Mouse (Mus musculus): ENCODE data around the gene Endou. TPM values are rescaled to one million over a fixed set of nuclear protein-coding genes. Genes with fewer than 3 reads are reported as not detected.
A peak's percentile ranks its signal among the peaks of the same experiment; 100 is the strongest.

Endou gene
- polyA plus RNA-seq, 1 experiment from 2014 or later, result 0.26 TPM

- H3K9me3 ChIP-seq (replicated peaks), result no peaks in the 10 kb centered on the region
- 56% methylated on average over 4 of the region's 4 CpGs for WGBS
- H3K4me2 ChIP-seq, result no peak overlapping the region
- peaks cover 6% of the 10 kb centered on the region; the same call in 1 of the 2 replicates for H3K4me1 ChIP-seq
- no peak overlapping the region for H3K9ac ChIP-seq
- no peaks in the 10 kb centered on the region for H3K36me3 ChIP-seq (ENCODE audit: poor library complexity, severe bottlenecking)
- H3K4me3 ChIP-seq, result no peak overlapping the region
- no peak overlapping the region for H3K27ac ChIP-seq
- ATAC-seq, result no peak
- no peaks in the 10 kb centered on the region for H3K27me3 ChIP-seq
Measured at GRCm38 (mm10) chr15:97742600-97742999, 11.5 kb upstream of the Endou start.

GRCm38 (mm10) chr15:97742074-97742473 is 10.9 kb upstream of the Endou start:
- Histone ChIP-seq H3K9me3 (replicated peaks) (no peaks in the 10 kb centered on the region), H3K4me2 (no peak overlapping the region), H3K36me3 (ENCODE audit: poor library complexity, severe bottlenecking) (no peaks in the 10 kb centered on the region), H3K4me1 (peaks cover 6% of the 10 kb centered on the region; the same call in 1 of the 2 replicates), H3K4me3 (no peak overlapping the region), H3K9ac (no peak overlapping the region), H3K27me3 (no peaks in the 10 kb centered on the region), H3K27ac (0 out of 2 replicates have a peak overlapping the region, but pooled peaks have one; percentile 8)
- ATAC-seq, result no peak
- WGBS, result 70% methylated on average over 7 of the region's 7 CpGs

- no peaks in the 10 kb centered on the region for H3K9me3 ChIP-seq (replicated peaks)
Measured at GRCm38 (mm10) chr15:97741662-97742061, 10.5 kb upstream of the Endou start.

GRCm38 (mm10) chr15:97740283-97740732 is 9.2 kb upstream of the Endou start:
- no peak overlapping the region for H3K4me3 ChIP-seq
- H3K27ac ChIP-seq, result no peak overlapping the region
- no peaks in the 10 kb centered on the region for H3K36me3 ChIP-seq (ENCODE audit: poor library complexity, severe bottlenecking)
- no peak for ATAC-seq
- 87% methylated on average over 9 of the region's 9 CpGs for WGBS
- H3K4me2 ChIP-seq, result no peak overlapping the region
- H3K9ac ChIP-seq, result no peak overlapping the region
- H3K9me3 ChIP-seq (replicated peaks), result no peaks in the 10 kb centered on the region
- H3K4me1 ChIP-seq, result peaks cover 6% of the 10 kb centered on the region; the same call in 1 of the 2 replicates
- no peaks in the 10 kb centered on the region for H3K27me3 ChIP-seq

More at GRCm38 (mm10) chr15:97741662-97742061, 10.5 kb upstream of the Endou start:
- ATAC-seq, result no peak
- H3K27me3 ChIP-seq, result no peaks in the 10 kb centered on the region
- H3K4me3 ChIP-seq, result no peak overlapping the region
- H3K27ac ChIP-seq, result peak overlapping the region; percentile 8; the same call in 1 of the 2 replicates
- no peak overlapping the region for H3K9ac ChIP-seq
- no peaks in the 10 kb centered on the region for H3K36me3 ChIP-seq (ENCODE audit: poor library complexity, severe bottlenecking)
- peaks cover 6% of the 10 kb centered on the region; the same call in 1 of the 2 replicates for H3K4me1 ChIP-seq
- H3K4me2 ChIP-seq, result no peak overlapping the region
- 84% methylated on average over 12 of the region's 12 CpGs for WGBS

GRCm38 (mm10) chr15:97738923-97739322 is 7.8 kb upstream of the Endou start:
- Histone ChIP-seq H3K9ac (no peak overlapping the region), H3K9me3 (replicated peaks) (no peaks in the 10 kb centered on the region), H3K4me2 (no peak overlapping the region), H3K4me1 (peaks cover 3% of the 10 kb centered on the region; the same call in 1 of the 2 replicates), H3K4me3 (no peak overlapping the region), H3K27ac (no peak overlapping the region), H3K27me3 (no peaks in the 10 kb centered on the region), H3K36me3 (ENCODE audit: poor library complexity, severe bottlenecking) (no peaks in the 10 kb centered on the region)
- 91% methylated on average over 7 of the region's 7 CpGs for WGBS
- ATAC-seq, result no peak

- Histone ChIP-seq H3K4me2 (no peak overlapping the region), H3K9ac (no peak overlapping the region), H3K4me3 (no peak overlapping the region), H3K27ac (no peak overlapping the region), H3K4me1 (no peaks in the 10 kb centered on the region), H3K9me3 (replicated peaks) (no peaks in the 10 kb centered on the region), H3K27me3 (no peaks in the 10 kb centered on the region), H3K36me3 (ENCODE audit: poor library complexity, severe bottlenecking) (no peaks in the 10 kb centered on the region)
- 92% methylated on average over 11 of the region's 11 CpGs for WGBS
- ATAC-seq, result no peak
Measured at GRCm38 (mm10) chr15:97731988-97732387, 849 bp upstream of the Endou start.

- Histone ChIP-seq H3K27me3 (no peaks in the 10 kb centered on the region), H3K9ac (no peak overlapping the region), H3K4me2 (no peak overlapping the region), H3K4me3 (no peak overlapping the region), H3K4me1 (no peaks in the 10 kb centered on the region), H3K27ac (no peak overlapping the region), H3K36me3 (ENCODE audit: poor library complexity, severe bottlenecking) (no peaks in the 10 kb centered on the region), H3K9me3 (replicated peaks) (no peaks in the 10 kb centered on the region)
- no peak for ATAC-seq
- 62% methylated on average over 6 of the region's 6 CpGs for WGBS
Measured at GRCm38 (mm10) chr15:97730365-97730764, 774 bp downstream of the Endou start.

- ATAC-seq, result no peak
- H3K4me1 ChIP-seq, result no peaks in the 10 kb centered on the region
- H3K36me3 ChIP-seq (ENCODE audit: poor library complexity, severe bottlenecking), result no peaks in the 10 kb centered on the region
- 62% methylated on average over 7 of the region's 7 CpGs for WGBS
- H3K9me3 ChIP-seq (replicated peaks), result no peaks in the 10 kb centered on the region
- H3K27ac ChIP-seq, result no peak overlapping the region
- no peak overlapping the region for H3K4me2 ChIP-seq
- H3K27me3 ChIP-seq, result no peaks in the 10 kb centered on the region
- no peak overlapping the region for H3K4me3 ChIP-seq
- H3K9ac ChIP-seq, result no peak overlapping the region
Measured at GRCm38 (mm10) chr15:97728804-97729203, 2.3 kb downstream of the Endou start.

- WGBS, result 91% methylated on average over 11 of the region's 11 CpGs
- Histone ChIP-seq H3K9me3 (replicated peaks) (no peaks in the 10 kb centered on the region), H3K27me3 (no peaks in the 10 kb centered on the region), H3K4me1 (no peaks in the 10 kb centered on the region), H3K9ac (no peak overlapping the region), H3K36me3 (ENCODE audit: poor library complexity, severe bottlenecking) (no peaks in the 10 kb centered on the region), H3K4me2 (no peak overlapping the region), H3K4me3 (no peak overlapping the region), H3K27ac (no peak overlapping the region)
- ATAC-seq, result no peak
Measured at GRCm38 (mm10) chr15:97728394-97728793, 2.7 kb downstream of the Endou start.

- ATAC-seq, result no peak
- H3K9me3 ChIP-seq (replicated peaks), result no peaks in the 10 kb centered on the region
- WGBS, result 70% methylated on average over 5 of the region's 5 CpGs
Measured at GRCm38 (mm10) chr15:97727520-97727919, 3.6 kb downstream of the Endou start.

GRCm38 (mm10) chr15:97727048-97727447 is 4.1 kb downstream of the Endou start:
- H3K9me3 ChIP-seq (replicated peaks), result no peaks in the 10 kb centered on the region
- no peak overlapping the region for H3K27ac ChIP-seq
- H3K9ac ChIP-seq, result no peak overlapping the region
- WGBS, result 81% methylated on average over 8 of the region's 8 CpGs
- H3K27me3 ChIP-seq, result no peaks in the 10 kb centered on the region
- no peaks in the 10 kb centered on the region for H3K4me1 ChIP-seq
- no peak for ATAC-seq
- no peaks in the 10 kb centered on the region for H3K36me3 ChIP-seq (ENCODE audit: poor library complexity, severe bottlenecking)
- H3K4me3 ChIP-seq, result no peak overlapping the region
- H3K4me2 ChIP-seq, result no peak overlapping the region

More at GRCm38 (mm10) chr15:97727520-97727919, 3.6 kb downstream of the Endou start:
- H3K4me3 ChIP-seq, result no peak overlapping the region
- H3K36me3 ChIP-seq (ENCODE audit: poor library complexity, severe bottlenecking), result no peaks in the 10 kb centered on the region
- H3K4me2 ChIP-seq, result no peak overlapping the region
- no peak overlapping the region for H3K9ac ChIP-seq
- no peaks in the 10 kb centered on the region for H3K27me3 ChIP-seq
- H3K4me1 ChIP-seq, result no peaks in the 10 kb centered on the region
- no peak overlapping the region for H3K27ac ChIP-seq

GRCm38 (mm10) chr15:97726310-97726709 is 4.8 kb downstream of the Endou start:
- no peak overlapping the region for H3K9ac ChIP-seq
- WGBS, result 82% methylated on average over 13 of the region's 13 CpGs
- no peaks in the 10 kb centered on the region for H3K36me3 ChIP-seq (ENCODE audit: poor library complexity, severe bottlenecking)
- no peak overlapping the region for H3K27ac ChIP-seq
- ATAC-seq, result no peak
- H3K4me2 ChIP-seq, result no peak overlapping the region
- no peaks in the 10 kb centered on the region for H3K27me3 ChIP-seq
- no peaks in the 10 kb centered on the region for H3K4me1 ChIP-seq
- no peaks in the 10 kb centered on the region for H3K9me3 ChIP-seq (replicated peaks)
- no peak overlapping the region for H3K4me3 ChIP-seq

GRCm38 (mm10) chr15:97725198-97725785 is 5.8 kb downstream of the Endou start:
- H3K4me3 ChIP-seq, result no peak overlapping the region
- H3K27me3 ChIP-seq, result no peaks in the 10 kb centered on the region
- H3K27ac ChIP-seq, result no peak overlapping the region
- no peaks in the 10 kb centered on the region for H3K36me3 ChIP-seq (ENCODE audit: poor library complexity, severe bottlenecking)
- WGBS, result 81% methylated on average over 6 of the region's 6 CpGs
- H3K9ac ChIP-seq, result no peak overlapping the region
- H3K4me2 ChIP-seq, result no peak overlapping the region
- no peaks in the 10 kb centered on the region for H3K9me3 ChIP-seq (replicated peaks)
- no peaks in the 10 kb centered on the region for H3K4me1 ChIP-seq
- no peak for ATAC-seq
